Mouse (Mus musculus) stomach, postnatal 0 days (tissue): Measurements from ENCODE around the gene Nrgn.

Experiments
- CTCF ChIP-seq: IDR thresholded peaks from 2 replicates; pipeline ENCODE4 v1.5.1; 2016; ENCODE audit warnings: antibody characterized with exemption, low read depth, mild to moderate bottlenecking, moderate library complexity
- EP300 ChIP-seq: optimal IDR thresholded peaks from 2 replicates; pipeline ENCODE3; 2016; ENCODE audit warnings: antibody characterized with exemption

- TF ChIP-seq CTCF = no peak
- TF ChIP-seq EP300 = no peak
Observed at GRCm38 (mm10) chr9:37592633-37593032, 39.9 kb upstream of the Nrgn start.
